Mouse (Mus musculus): ENCODE data around the gene Gm44790. TPM values are rescaled to one million over a fixed set of nuclear protein-coding genes. Genes with fewer than 3 reads are reported as not detected.

Gm44790 gene
- total RNA-seq, 2 experiments from 2014 or later: 2.1 TPM; not detected in 1

- DNase-seq (ENCODE audit: low spot score in 2 of 2): peak; percentile 65 to 74
Measured at GRCm38 (mm10) chr6:86403728-86404099, 22.7 kb upstream of the Gm44790 start.

- DNase-seq (ENCODE audit: low spot score in 2 of 2): peak; percentile 91 to 92
Measured at GRCm38 (mm10) chr6:86404100-86404861, 22.2 kb upstream of the Gm44790 start, which contains the start of gene Tia1. TSS of gene Tia1 (plus strand) at chr6:86404219.

GRCm38 (mm10) chr6:86404996-86405395, 21.5 kb upstream of the Gm44790 start:
- DNase-seq (ENCODE audit: low spot score in 2 of 2): no peak

DNA sequence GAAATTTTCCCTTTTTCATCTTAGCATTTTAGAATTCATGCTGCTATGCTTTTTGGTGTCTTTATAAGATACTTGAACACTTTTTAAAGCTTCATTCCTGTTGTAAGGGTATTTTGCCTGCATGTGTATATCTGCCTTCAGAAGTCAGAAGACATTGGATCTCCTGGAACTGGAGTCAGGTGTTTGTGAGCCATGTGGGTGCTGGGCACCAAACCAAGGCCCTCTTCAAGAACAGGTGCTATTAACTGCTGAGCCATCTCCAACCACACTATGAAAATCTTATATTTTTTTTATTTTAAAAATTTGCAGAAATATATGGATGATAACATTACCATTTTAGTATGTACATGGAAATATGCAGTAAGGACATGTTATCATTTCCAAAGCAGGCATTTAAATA, 20.2 kb upstream of the Gm44790 start:
- DNase-seq (ENCODE audit: low spot score in 2 of 2): no peak

- DNase-seq (ENCODE audit: low spot score in 2 of 2): no peak
Measured at GRCm38 (mm10) chr6:86418711-86419110, 7.7 kb upstream of the Gm44790 start.

DNA sequence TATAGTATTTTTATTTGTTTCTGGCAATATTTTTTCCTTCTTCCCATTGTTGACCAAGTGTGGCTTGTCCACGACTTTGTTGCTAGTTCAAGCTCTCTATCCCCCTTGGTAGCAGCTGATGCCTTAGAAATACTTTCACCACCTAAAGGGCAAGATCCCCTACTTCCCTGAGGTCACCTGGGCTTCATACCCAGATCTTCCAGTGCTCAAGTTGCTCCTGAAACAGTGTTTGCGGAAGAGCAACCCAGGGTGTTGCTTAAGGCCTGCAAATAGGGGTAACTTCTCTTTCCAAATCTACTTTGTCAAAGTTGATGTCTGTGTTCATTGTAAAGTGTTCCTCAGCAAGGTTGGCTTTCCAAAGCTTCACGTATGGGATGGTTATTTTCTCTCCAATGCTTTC, 7.2 kb upstream of the Gm44790 start:
- DNase-seq (ENCODE audit: low spot score in 2 of 2): no peak

DNA sequence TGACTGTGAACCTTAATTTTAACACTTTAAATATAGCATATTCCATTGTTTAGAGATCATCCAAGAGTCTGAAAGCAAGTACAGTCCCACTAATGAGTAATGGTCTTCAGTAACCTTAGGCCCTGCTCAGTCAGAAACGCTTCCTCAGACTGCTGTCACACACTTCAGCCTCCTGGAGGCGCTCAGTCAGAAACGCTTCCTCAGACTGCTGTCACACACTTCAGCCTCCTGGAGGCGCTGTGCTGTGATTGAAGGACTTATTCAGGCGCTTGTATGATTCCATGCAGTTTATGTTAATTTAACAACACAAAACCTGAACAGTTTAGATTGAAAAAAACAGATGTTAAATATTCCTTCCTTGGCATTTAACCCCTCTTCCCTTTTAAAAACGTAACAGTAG, 6.0 kb upstream of the Gm44790 start:
- DNase-seq (ENCODE audit: low spot score in 2 of 2): no peak

DNA sequence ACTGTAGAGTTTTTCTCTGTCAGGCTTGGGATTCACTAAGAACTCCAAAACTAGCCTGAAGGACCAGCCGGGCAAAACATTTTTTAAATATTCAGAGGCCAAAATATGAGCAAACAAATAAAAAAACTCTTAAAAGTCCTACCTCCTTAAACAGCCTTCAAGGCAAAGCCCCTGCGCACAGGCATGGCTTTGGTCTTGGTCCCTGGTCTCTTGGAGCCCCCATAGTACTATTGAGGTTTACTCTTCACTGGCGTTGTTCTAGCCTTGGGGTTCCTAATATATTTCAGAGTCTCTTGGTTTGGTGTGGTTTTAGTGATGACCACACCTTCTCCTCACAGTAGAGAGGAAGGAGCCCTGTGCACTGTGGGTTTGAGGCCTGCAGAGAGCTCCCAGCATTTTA, 5.1 kb downstream of the Gm44790 start:
- DNase-seq (ENCODE audit: low spot score in 2 of 2): no peak

DNA sequence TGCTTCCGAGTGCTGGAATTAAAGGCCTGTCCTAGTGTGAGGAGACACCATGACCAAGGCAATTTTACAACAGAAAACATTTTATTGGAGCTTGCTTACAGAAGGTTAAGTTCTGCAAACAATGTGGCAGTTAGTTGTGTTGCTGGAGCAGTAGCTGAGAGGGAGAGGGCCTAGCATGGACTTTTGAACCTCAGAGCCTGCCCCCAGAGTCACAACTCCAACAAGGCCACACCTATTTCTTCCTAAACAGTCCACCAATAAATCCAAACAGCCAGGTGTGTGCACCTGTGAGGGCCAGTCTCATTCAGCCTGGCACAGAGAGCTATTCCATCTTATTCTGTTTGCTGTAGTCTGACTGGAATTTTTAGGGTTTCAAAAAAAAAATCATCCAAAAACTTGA, 7.2 kb downstream of the Gm44790 start:
- DNase-seq (ENCODE audit: low spot score in 2 of 2): no peak

DNA sequence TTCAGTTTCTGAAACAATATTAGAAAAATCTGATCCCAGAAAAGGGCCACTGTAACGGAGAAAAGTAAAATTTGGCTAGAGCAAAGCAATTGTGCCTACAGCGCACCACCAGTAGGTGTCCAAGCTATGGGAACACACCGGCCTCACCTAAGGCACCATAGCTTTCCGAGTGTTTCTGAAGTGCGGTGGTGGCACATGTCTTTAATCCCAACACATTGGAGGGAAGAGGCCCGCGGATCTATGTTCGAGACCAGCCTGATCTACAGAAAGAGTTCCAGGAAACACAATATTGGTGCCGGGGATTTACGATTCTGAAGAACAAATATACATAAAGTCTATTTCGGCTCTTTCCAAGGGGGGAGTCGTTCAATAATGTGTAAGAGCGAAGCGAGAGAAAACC, 11.3 kb downstream of the Gm44790 start:
- peak in 1 of 2 experiments; percentile 26 for DNase-seq (ENCODE audit: low spot score in 2 of 2)

GRCm38 (mm10) chr6:86438272-86439118, 12.0 kb downstream of the Gm44790 start, which contains the start of gene C87436:
TSS of gene C87436 (plus strand) at chr6:86438374.
- DNase-seq (ENCODE audit: low spot score in 2 of 2): peak; percentile 86 to 87

- DNase-seq (ENCODE audit: low spot score in 2 of 2): no peak
Measured at GRCm38 (mm10) chr6:86439119-86439496, 12.7 kb downstream of the Gm44790 start.

GRCm38 (mm10) chr6:86439531-86439930, 13.1 kb downstream of the Gm44790 start:
- DNase-seq (ENCODE audit: low spot score in 2 of 2): no peak

- DNase-seq (ENCODE audit: low spot score in 2 of 2): no peak
Measured at GRCm38 (mm10) chr6:86441571-86441970, 15.1 kb downstream of the Gm44790 start.

- no peak for DNase-seq (ENCODE audit: low spot score in 2 of 2)
Measured at GRCm38 (mm10) chr6:86445551-86445950, 19.1 kb downstream of the Gm44790 start.

DNA sequence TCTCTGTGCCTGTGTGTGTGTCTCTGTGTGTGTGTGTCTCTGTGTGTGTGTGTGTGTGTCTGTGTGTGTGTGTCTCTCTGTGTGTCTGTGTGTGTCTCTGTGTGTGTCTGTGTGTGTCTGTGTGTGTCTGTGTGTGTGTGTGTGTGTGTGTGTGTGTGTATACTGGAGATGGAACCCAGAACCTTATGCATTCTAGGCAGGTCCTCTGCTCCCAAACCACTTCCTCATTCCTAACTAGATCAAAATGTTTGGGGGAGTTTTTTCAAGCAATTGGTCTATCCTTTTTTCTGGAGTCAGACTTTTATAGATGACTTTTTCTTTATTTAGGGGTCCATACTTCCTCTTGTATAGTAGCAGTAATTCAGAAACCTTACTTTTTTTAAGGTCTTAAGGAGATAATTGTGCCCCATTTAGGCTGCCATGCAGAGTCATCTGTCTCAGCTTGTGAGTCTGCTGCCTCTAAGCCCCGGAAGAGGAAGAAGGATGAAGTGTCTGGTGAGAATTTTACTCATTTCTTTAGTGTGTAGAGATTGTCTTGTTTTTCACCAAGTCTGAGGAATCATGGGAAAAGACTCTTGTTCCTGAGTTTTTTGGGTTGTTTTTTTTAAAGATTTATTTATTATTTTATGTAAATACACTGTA, 20.6 kb downstream of the Gm44790 start:
- DNase-seq (ENCODE audit: low spot score in 2 of 2): no peak

DNA sequence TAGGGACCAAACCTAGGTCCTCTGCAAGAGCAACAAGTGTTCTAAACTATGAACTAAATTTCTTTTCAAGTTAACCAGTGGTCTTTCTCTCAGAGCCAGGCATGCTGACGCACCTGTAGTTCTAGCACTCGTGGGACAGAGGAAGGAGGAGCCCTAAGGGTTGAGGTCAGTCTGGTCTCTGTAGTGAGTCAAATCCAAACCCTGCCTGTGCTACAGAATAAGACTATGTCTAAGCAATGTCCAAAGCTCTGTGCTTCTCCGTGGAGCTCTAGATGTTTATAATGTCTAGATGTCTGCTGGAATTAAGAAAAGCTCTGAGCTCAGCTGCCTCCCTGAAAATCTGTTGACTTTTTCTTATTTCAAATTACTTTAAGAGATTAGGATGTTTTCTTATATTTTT, 30.3 kb downstream of the Gm44790 start:
- no peak for DNase-seq (ENCODE audit: low spot score in 2 of 2)

DNA sequence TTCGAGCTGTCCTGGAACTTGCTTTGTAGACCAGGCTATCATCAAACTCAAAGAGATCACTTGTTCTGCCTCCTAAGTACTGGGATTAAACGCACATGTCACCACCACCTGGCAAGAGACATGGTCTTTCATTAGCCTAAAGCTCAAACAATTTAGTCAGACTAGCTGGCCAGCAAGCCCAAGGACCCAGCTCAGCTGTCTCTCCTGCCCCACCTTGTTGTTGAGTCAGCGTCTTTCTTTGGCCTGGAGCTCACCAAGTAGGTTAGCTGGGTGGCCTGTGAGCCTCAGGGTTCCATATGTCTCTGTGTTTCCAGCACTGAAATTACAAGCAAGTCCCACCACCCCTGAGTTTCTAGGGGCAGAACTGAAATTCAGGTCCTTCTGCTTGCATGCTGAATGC, 36.6 kb downstream of the Gm44790 start:
- no peak for DNase-seq (ENCODE audit: low spot score in 2 of 2)

DNA sequence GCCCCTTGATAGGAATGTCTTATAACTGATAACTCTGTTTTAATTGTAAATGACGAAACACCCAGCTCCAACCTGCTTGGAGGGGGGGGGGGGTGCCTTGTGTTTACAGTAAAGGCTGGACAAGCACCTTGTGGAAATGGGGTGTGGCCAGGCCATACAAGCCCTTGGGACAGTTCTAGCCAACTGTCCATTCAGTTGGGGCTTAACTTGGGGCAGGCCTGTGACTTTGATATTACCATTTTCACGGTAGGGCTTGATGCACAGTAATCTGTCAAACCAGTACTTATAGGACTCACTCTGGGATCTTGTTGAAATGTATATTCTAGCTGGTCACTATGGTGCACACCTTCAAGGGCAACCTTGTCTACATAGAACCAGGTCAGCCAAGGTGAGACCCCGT, 44.9 kb downstream of the Gm44790 start:
- no peak for DNase-seq (ENCODE audit: low spot score in 2 of 2)

DNA sequence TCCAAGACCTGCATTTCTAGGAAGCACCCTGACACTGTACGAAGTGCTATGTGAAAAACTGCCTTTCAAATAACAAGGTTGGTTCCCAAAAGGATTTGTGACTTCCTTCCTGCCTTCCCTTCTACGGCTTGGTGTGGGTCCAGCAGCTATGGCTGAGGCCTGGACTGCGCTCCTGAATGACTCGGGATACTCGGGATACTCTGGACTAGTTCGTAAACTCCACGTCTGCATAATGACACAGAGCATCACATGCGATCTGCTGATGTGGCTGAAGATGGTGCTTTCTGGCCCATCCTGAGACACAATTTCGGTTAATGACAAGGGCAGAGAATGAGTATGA, 45.3 kb downstream of the Gm44790 start:
- DNase-seq (ENCODE audit: low spot score in 2 of 2): no peak

DNA sequence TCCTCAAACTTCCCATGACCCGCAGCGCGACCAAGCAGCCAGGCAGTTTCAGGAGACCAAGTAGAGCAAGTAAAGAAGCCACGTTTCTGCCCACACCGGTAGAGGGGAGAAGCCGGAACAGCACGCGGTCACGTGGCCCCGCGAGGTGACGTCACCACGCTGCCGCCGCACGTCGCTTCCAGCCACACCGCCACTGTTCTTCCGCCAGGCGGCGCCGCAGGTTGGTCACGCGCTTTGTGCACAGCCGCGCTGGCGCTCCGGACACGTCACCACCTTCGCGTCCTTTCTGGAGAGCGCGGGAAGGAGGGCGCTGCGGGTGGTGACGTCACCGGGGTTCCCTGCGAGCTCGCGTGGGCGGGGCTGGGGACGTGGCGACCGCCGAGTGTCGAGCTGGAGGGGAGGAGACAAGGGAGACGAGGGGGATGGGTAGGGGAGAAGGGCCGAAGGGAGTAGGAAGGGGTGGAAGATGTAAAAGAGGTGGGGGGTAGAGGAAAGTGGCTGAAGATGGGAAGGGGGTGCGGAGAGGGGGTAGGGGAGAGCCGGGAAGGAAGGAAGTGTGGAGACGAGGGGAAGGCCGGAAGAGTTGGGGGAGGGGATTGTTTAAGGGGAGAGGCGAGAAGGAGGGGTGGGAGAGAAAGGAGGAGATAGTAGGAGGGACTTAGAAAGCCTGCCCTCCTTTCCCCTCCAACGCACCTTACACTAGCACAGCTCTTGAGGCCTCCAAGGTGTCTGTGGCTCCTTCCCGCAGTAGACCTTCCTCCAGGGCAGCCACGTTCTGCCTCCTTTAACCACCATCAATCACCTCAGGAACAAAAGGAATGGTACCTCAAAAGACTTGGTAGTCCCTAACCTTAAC, 45.9 kb downstream of the Gm44790 start:
- peak; percentile 99 for DNase-seq (ENCODE audit: low spot score in 2 of 2)
